Mouse (Mus musculus): ENCODE results near the gene Fbxo22.
A peak's percentile ranks its signal among the peaks of the same experiment; 100 is the strongest.

Fbxo22 gene

GRCm38 (mm10) chr9:55208790-55209481, at the start of gene Fbxo22:
Fbxo22 (plus strand) TSS chr9:55208925.
- DNase-seq: peak; percentile 89 to 95

GRCm38 (mm10) chr9:55170655-55171412, 37.9 kb upstream of the Fbxo22 start:
- DNase-seq: no peak

- no peak for DNase-seq
These were observed 36.5 kb upstream of the Fbxo22 start for GRCm38 (mm10) chr9:55172195-55172685.

GRCm38 (mm10) chr9:55174235-55174634, 34.5 kb upstream of the Fbxo22 start:
- DNase-seq: no peak

- DNase-seq: peak in 1 of 2 experiments; percentile 37
These were observed 12.8 kb upstream of the Fbxo22 start for GRCm38 (mm10) chr9:55195876-55196275.

GRCm38 (mm10) chr9:55198260-55198659, 10.5 kb upstream of the Fbxo22 start:
- no peak for DNase-seq

- DNase-seq: no peak
These were observed 9.4 kb upstream of the Fbxo22 start for GRCm38 (mm10) chr9:55199348-55199747.

- DNase-seq: no peak
These were observed 301 bp upstream of the Fbxo22 start for GRCm38 (mm10) chr9:55208458-55208789.

- DNase-seq: peak; percentile 34 to 69
These were observed 2.9 kb downstream of the Fbxo22 start for GRCm38 (mm10) chr9:55211611-55212010.

GRCm38 (mm10) chr9:55213396-55213795, 4.7 kb downstream of the Fbxo22 start:
- DNase-seq: no peak

GRCm38 (mm10) chr9:55215056-55215455, 6.3 kb downstream of the Fbxo22 start:
- DNase-seq: peak in 1 of 2 experiments; percentile 31

GRCm38 (mm10) chr9:55215648-55216047, 6.9 kb downstream of the Fbxo22 start:
- no peak for DNase-seq

GRCm38 (mm10) chr9:55216078-55216477, 7.4 kb downstream of the Fbxo22 start:
- no peak for DNase-seq

- no peak for DNase-seq
These were observed 8.7 kb downstream of the Fbxo22 start for GRCm38 (mm10) chr9:55217381-55217780.

GRCm38 (mm10) chr9:55225165-55225737, 16.5 kb downstream of the Fbxo22 start:
- DNase-seq: peak; percentile 38 to 47

- DNase-seq: no peak
These were observed 17.5 kb downstream of the Fbxo22 start for GRCm38 (mm10) chr9:55226251-55226650.

- peak in 1 of 2 experiments; percentile 65 for DNase-seq
These were observed 19.4 kb downstream of the Fbxo22 start for GRCm38 (mm10) chr9:55228149-55228548.

GRCm38 (mm10) chr9:55229010-55229409, 20.3 kb downstream of the Fbxo22 start:
- no peak for DNase-seq

- peak; percentile 61 to 63 for DNase-seq
These were observed 22.8 kb downstream of the Fbxo22 start for GRCm38 (mm10) chr9:55231544-55231943.

GRCm38 (mm10) chr9:55232110-55232509, 23.4 kb downstream of the Fbxo22 start:
- DNase-seq: no peak

- DNase-seq: no peak
These were observed 23.9 kb downstream of the Fbxo22 start for GRCm38 (mm10) chr9:55232586-55232985.

- DNase-seq: peak; percentile 76 to 83
These were observed 24.4 kb downstream of the Fbxo22 start for GRCm38 (mm10) chr9:55233076-55233475.

All from kidney, postnatal 36 days (tissue).